Mouse (Mus musculus) A20 (cell line): Measurements from ENCODE around the gene Abcg1.

Experiments used
- DNase-seq: peaks from one replicate; pipeline ENCODE4 v3.0.0-alpha.2; 2011; ENCODE audit warnings: low read depth, low spot score

Gene Abcg1

DNA sequence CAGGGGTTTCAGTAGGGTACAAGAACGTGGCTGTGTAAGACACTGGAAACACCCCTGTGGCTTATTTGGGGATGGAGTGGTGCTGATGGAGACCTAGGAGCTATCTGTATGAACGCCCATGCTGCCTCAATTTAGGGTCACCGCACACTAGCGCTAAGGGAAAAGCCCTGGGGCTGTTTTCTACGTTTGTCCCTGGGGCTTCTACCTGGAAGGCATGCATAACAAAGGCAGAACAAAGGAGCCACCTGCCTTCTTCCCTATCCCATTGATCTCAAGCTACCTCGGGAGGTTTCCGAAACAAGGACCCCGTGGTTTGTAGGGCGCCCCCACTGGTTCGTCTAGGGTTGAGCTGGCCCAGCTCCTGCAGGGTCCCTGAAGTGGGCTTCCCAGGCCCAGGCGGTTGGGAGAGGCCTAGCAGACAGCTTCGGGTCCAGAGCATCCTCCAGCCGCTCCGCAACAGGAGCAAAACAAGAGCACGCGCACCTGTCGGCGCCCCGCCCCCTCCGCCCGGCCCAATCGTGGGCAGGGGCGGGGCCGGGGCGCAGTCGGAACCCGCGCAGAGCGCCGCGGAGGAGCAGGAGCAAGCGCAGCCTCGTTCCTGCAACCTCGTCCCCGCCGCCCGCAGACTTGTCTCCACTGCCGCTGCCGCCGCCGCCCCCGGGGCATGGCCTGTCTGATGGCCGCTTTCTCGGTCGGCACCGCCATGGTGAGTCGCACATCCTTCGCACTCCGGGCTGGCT, at the start of gene Abcg1:
Gene Abcg1, plus strand, starts transcription at position 525 of the 740 bp plus-strand sequence.
- peak; percentile 87 for DNase-seq

DNA sequence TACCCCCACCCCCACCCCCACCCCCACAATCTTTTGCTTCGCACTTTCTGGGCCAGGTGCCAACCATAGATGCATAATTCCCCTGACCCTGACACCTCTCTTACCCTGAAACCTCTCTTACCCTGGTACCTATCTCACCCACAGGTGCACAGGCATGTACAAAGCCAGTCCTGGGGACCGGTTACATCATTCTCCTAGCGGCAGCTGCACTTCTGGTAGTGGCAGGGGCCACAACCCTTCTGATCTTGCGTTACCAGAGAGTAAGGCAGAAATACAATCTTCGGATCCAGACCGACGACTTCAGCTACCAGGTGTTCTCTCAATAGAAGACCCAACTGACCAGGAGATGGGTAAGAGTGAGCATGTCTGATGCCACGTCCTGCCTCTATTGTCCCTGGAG, 49.1 kb upstream of the Abcg1 start:
- DNase-seq = no peak

DNA sequence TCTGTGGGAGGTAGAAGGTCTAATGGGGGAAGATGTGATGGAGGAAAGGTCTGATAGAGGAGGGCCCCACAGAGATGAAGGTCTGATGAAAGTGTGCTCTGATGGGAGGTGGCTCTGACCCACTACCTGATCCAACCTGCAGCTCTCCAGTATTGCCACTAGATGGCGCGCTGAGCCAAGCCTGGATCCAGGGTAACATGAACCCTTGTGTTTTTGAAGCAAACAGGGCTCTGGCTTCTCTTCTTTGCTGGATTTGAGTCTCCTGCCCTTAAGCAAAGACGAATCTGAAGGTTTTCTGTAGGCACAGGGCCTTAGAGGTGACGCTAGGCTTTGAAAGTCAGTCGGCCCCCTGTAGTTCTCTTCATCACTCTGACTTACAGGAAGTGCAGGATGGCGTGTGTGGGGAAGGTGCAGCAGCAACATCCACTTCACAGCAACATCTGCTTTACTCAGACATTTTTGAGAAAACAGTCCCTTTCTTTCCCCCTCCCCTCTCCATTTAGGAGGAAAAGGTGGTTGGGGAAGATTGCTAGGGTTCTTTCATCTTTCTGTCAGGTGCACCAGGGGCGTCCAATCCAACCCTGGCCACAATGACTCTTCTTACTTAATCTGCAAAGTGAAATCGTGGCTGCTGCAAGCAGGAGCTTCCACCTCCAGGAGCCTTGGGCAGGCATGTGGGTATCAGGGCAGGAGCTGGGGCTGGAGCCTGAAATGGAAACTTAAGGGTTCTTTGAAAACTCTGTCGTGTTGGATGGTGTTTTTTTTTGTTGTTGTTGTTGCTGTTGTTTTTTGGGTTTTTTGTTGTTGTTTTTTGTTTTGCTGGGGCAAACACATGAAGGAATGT, 45.7 kb upstream of the Abcg1 start:
- peak; percentile 61 for DNase-seq

DNA sequence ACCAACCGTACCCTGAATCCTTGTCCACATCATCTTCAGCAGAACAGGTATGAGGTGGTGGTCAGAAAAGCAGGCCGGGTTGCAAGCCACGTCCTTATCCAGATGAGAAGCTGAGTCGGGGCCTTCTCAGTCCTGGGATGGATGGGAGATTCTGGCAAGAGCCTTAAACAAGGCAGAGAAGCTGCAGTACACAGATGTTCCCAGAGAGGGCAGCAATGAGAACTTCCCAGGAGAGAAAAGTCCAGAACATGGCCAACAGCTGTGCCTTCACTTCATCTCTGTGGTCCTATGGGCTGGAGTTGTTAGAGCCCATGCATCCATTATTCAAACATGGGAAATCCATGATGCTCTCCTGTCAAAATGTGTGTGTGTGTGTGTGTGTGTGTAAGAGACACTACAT, 39.2 kb upstream of the Abcg1 start:
- peak; percentile 61 for DNase-seq

GRCm38 (mm10) chr17:31019505-31019904, 38.0 kb upstream of the Abcg1 start:
- DNase-seq = peak; percentile 65

- no peak for DNase-seq
Observed at GRCm38 (mm10) chr17:31020078-31020477, 37.4 kb upstream of the Abcg1 start.

DNA sequence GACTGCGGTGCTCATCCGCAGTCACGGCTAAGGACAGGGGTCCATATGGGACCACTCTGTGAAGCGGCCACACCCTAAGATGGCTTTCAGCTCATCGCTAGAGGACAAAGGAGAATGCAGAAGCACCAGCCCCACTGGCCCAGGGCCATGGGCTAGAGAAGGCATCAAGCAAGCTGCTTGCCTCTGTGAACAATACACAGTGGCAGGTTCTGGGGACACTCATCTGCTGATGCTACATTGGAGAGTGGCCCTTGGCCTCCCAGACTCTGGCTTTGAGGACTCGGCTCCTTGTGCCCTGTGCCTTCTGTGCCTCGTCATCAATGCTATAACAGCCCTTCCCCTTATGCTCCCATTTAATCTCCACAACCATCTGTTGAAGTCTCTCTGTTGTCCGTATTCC, 36.2 kb upstream of the Abcg1 start:
- no peak for DNase-seq

- DNase-seq = no peak
Observed at GRCm38 (mm10) chr17:31024125-31024781, 33.2 kb upstream of the Abcg1 start.

GRCm38 (mm10) chr17:31024782-31025125, 32.7 kb upstream of the Abcg1 start:
- DNase-seq = no peak

DNA sequence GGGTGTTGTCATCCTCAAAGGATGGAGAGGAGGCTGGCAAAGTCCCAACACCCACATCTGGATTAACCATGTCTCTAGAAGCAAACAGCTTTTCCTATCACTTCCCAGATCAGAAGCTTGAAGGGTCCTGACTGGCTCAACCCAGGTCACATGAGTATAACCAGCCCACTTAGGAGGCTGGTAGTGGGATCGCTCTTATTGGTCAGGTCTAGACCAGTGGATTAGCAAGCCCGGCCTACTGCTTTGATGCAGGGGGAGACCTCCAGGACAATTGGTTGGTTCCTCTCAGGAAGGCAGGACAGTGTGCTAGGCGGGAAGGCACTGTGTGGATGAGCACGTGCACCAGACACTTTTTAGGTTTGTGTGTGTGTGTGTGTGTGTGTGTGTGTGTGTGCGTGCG, 30.5 kb upstream of the Abcg1 start:
- no peak for DNase-seq

DNA sequence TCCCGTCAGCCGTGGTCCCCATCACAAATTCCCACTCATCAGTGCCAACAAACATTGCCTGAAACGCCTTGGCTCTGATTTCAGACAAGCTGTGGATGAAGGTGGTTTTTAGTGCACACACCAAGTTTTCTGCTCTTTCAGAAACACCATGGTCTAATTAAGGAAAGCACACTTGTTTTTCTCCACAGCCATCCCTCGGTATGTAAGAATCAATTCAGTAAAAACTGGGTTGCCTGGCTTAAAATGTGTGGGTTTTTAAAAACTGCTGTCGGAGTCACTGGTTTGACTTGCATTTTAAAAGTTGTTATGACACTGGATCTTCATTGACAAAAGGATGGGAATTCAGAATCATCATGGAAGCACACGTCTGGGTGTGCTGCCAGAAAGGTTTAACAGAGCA, 29.8 kb upstream of the Abcg1 start:
- no peak for DNase-seq

DNA sequence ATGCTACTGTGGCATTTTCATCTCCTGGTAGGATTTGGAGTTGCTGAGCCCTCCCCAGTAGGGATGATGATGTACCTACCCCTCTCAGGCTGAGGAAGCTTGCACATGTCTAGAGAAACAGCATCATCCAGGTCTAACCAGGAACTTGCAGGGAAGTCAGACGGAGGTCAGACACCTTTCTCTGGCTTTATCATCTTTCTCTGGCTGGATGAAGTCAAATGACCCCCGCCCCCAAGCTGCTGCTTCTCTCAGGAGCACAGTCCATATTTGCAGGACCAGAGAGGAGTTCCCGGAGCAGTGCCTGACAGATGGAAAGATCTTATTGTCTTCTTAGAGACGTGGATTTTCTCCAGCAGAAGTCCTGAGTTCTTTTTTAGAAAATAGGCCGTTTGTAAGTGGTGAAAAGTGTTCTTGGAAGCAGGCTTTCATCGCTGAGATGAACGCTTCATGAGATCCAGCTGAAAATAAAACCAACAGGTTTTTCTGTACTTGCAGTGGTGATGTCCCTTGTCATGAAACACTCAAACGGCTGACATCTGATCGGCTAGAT, 28.6 kb upstream of the Abcg1 start:
- DNase-seq = no peak

DNA sequence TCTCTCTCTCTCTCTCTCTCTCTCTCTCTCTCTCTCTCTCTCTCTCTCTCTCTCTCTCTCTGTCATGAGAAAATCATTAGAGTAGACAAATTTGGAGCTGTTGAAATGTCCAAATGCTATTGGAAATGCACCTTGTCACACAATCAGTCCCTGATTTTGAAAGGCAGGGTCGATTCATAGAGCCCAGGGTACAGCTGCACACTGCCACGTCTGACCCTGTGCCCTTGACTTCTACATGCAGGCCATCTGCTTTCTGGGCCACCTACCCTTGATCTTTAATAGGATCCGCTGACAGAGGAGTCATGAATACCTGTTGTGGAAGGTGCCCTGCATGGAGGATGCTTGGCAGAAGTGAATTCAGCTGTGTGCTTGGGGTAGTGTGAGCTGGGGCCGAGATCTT, 28.1 kb upstream of the Abcg1 start:
- DNase-seq = no peak

DNA sequence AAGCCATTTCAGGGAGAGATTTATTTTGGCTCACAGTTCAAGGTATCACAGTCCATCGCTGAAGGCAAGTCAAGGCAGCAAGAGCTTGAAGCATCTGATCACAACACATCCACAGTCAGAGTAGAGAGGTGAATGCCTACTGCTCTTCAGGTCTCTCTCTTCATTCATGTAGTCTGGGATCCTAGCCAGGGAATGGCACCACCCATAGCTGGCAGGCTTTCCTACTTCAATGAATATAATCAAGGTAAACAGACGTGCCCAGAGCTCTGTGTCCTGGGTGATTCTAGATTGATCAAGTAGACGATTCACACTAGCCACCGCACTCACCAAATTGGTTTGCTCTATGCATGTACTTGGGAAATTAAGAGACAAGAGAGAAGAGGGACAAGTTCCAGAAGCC, 25.1 kb upstream of the Abcg1 start:
- DNase-seq = no peak

- DNase-seq = peak; percentile 49
Observed at GRCm38 (mm10) chr17:31033251-31033650, 24.2 kb upstream of the Abcg1 start.

GRCm38 (mm10) chr17:31034165-31034564, 23.3 kb upstream of the Abcg1 start:
- no peak for DNase-seq

DNA sequence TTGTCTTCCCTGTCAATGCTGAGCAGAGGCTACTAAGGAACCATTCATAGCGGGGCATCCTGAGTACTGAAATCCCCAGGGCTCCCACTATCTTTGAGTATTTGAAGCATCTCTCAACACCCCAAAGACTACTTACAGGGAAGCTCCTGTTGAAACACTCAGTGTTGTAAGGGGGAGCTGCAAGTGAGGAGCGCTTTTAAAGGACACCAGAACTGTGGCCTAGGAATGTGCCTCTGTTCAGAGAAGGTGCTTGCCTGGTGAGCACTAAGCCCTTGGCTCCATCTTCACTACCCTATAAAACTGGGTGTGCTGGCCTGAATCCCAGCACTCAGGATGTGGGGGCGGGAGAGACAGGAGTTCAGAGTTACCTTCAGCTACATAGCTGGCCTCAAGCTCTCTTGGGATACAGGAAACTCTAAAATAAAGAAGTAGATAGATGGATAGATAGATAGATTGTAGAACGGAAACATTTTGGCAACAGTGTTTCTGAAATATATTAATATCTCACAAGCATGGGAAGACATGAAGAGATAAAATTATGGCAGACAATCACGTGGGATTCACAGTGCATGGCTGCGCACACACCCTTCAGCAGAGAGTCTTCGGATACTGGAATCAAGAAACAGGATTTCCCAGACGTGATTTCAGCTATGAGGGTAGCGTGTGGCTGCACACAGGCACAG, 22.7 kb upstream of the Abcg1 start:
- DNase-seq = no peak

- no peak for DNase-seq
Observed at GRCm38 (mm10) chr17:31036168-31036876, 21.2 kb upstream of the Abcg1 start.

- no peak for DNase-seq
Observed at GRCm38 (mm10) chr17:31037331-31037730, 20.1 kb upstream of the Abcg1 start.

DNA sequence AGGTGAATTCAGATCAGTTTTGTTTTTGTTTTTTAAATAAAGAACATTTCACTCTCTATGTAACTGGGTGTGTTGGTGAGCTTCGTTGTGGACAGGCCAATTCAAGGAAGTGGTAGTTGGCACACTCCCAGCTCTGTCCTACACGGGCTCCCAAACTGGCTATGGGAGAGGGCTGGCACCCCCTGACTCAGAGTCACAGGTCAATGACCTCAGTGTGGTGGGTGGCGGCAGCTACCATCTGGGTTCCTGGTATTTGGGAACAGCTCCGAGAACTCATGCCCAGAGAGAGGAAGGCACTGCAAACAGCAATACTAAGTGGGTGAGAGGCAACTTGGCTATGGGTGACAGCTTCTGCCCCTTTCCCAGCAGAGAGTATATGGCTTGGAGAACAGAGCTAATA, 19.1 kb upstream of the Abcg1 start:
- DNase-seq = no peak

GRCm38 (mm10) chr17:31039626-31040025, 17.8 kb upstream of the Abcg1 start:
- peak; percentile 87 for DNase-seq
